Mouse (Mus musculus): Measurements from ENCODE around the gene Fam47c.

The Fam47c gene

DNA sequence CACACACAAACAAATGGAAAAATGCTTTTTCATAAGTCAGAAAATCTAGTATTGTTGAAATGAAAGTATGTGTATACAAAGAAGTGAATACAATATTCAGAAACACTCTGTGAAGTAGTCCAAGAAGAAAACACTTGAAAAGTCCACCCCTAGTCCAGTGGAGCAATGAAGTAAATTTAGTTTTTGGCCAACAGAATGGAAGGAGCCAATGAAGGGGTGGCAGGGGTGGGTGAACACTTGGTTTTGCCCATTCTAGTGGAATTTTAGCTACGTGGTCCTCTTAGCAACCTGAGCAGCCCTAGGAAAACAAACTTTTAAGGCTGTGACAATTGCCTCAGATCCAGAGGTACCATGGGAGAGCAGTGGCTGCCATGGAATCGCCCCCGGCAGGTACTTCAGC is at the start of gene Fam47c:
Fam47c (plus strand) TSS at position 301 of the 400 bp plus-strand sequence.
- in situ Hi-C loops (cut with MboI, MseI): no loop called here

DNA sequence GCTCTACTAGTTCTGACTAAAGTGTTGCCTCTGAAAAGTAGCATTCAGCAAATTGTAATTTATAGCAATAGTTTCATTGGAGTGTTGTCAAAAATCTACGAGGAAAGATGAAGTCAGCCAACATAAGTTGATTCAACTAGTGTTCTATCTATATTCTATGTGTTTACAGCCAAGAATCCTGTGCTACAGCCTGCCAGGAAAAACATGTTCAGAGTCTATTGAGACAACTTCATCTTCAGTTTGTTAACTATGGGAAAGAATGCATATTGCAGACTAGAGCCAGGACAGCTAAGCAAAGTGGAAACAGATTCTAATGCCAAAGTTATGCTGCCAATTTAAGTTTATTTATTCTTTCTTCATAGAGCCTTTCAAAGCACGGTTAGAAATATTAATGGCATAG is 31.8 kb downstream of the Fam47c start:
- in situ Hi-C loops (cut with MboI, MseI): no loop called here

DNA sequence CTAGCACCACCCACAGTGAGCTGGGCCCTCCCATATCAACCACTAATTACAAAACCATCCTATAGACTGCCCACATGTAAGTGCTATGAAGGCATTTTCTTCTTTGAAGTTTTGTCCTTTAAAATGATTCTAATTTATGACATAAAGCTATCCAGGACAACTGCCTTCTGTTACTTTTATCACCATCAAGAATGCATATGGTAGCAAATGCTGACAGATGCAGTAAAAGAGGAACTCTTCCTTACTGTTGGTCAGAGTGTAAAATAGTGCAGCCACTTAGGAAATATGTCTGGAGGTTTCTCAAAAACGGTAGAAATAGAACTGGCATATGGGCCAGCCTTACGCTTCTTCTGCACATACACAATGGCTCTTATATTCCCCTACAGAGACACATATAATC is 39.5 kb downstream of the Fam47c start:
- in situ Hi-C loops (cut with MboI, MseI): no loop called here
